Mouse (Mus musculus): ENCODE data around the gene Nfyb. TPM values are rescaled to one million over a fixed set of nuclear protein-coding genes. Genes with fewer than 3 reads are reported as not detected.

The Nfyb gene
- total and polyA plus RNA-seq, 2 experiments from 2014 or later = 26.5 to 44.0 TPM

DNA sequence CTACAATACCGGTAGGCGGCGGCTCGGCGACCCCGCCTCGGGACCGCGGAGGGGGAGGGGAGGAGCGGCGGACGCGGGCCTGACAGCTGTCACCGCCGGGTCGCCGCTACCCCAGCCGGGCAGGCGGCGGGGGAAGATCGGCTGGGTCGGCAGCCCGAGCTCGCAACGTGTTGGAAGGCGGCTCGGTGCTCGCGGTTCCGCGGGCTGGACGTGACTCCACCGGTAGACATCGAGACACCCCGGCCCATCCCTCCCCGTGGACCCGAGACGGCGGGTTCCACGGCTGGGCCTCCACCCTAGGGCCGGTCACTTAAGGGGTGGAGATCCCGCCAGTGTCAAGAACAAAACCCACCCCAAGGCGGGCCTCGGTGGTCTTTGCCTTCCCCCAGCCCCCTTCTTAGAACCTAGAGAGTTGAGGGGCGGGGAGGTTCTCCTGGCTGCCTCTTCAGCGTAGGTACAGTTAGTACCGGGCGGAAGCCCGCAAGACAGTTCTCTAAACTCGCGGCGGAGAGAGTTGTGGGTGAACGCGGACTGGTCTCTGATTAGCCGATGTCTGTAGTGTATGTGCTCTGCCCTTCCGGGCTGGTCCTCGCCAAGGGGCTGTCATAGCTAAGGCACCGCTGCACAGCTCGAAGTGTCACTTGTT, 64.5 kb downstream of the Nfyb start:
- TF ChIP-seq CTCF (IDR thresholded peaks at IDR 0.05) = no peak
- peaks cover 3% of the 10 kb centered on the region; the same call in 1 of the 2 replicates for H3K36me3 ChIP-seq (ENCODE audit: insufficient read depth, low read length)
- H3K4me3 ChIP-seq (ENCODE audit: low read depth, low read length) = peak overlapping the region; percentile 98
- H3K4me2 ChIP-seq (ENCODE audit: low read depth, low read length, poor library complexity, severe bottlenecking) = peak overlapping the region; percentile 89
- WGBS = under 1% methylated on average over 51 of the region's 59 CpGs
- DNase-seq (ENCODE audit: low spot score) (peak; percentile 27), ATAC-seq (ENCODE audit: low FRiP score) (peak; percentile 72)
- H3K9me3 ChIP-seq (ENCODE audit: low read length) = no peaks in the 10 kb centered on the region
- H3K27ac ChIP-seq (ENCODE audit: low read depth, low read length) = peak overlapping the region; percentile 93
- H3K4me1 ChIP-seq (ENCODE audit: insufficient read depth, low read length) = peaks cover 4% of the 10 kb centered on the region; the same call in 1 of the 2 replicates
- peak overlapping the region; percentile 85 for H3K9ac ChIP-seq (replicated peaks; ENCODE audit: low read length, poor library complexity, severe bottlenecking)
- H3K27me3 ChIP-seq (ENCODE audit: insufficient read depth, low read length) = no peaks in the 10 kb centered on the region

GRCm38 (mm10) chr10:82698712-82699261, 65.2 kb downstream of the Nfyb start:
- no peaks in the 10 kb centered on the region for H3K9me3 ChIP-seq (ENCODE audit: low read length)
- peak overlapping the region; percentile 93 for H3K27ac ChIP-seq (ENCODE audit: low read depth, low read length)
- H3K4me1 ChIP-seq (ENCODE audit: insufficient read depth, low read length) = peaks cover 4% of the 10 kb centered on the region; the same call in 1 of the 2 replicates
- peaks cover 3% of the 10 kb centered on the region; the same call in 1 of the 2 replicates for H3K36me3 ChIP-seq (ENCODE audit: insufficient read depth, low read length)
- peak overlapping the region; percentile 85 for H3K9ac ChIP-seq (replicated peaks; ENCODE audit: low read length, poor library complexity, severe bottlenecking)
- no peaks in the 10 kb centered on the region for H3K27me3 ChIP-seq (ENCODE audit: insufficient read depth, low read length)
- no peak for TF ChIP-seq CTCF (IDR thresholded peaks at IDR 0.05)
- peak; percentile 95 for ATAC-seq (ENCODE audit: low FRiP score)
- DNase-seq (ENCODE audit: low spot score) = peak; percentile 90
- peak overlapping the region; percentile 89 for H3K4me2 ChIP-seq (ENCODE audit: low read depth, low read length, poor library complexity, severe bottlenecking)
- WGBS = under 1% methylated on average over 40 of the region's 42 CpGs
- peak overlapping the region; percentile 98 for H3K4me3 ChIP-seq (ENCODE audit: low read depth, low read length)

Other genes starting within 250 kb of the Nfyb start
- gene 1190007I07Rik, start 140.9 kb downstream of the Nfyb start, total RNA-seq (2014; rRNA removed) = 21.5 and 27.1 TPM in 2 replicates
- gene 1190007I07Rik, start 140.9 kb downstream of the Nfyb start, polyA plus RNA-seq (2015; fragmentation: Nextera tagmentation; extraction: Ambion mirVana) = 34.3 and 37.9 TPM in 2 replicates
- gene Tdg, start 134.3 kb downstream of the Nfyb start, total RNA-seq (2014; rRNA removed) = 60.9 and 74.4 TPM in 2 replicates
- 119 and 121 TPM in 2 replicates for gene Tdg, start 134.3 kb downstream of the Nfyb start, polyA plus RNA-seq (2015; fragmentation: Nextera tagmentation; extraction: Ambion mirVana)
- gene Glt8d2, start 73.5 kb downstream of the Nfyb start, total RNA-seq (2014; rRNA removed) = 0.85 and 2.2 TPM in 2 replicates
- gene Glt8d2, start 73.5 kb downstream of the Nfyb start, polyA plus RNA-seq (2015; fragmentation: Nextera tagmentation; extraction: Ambion mirVana) = 1.1 and 1.6 TPM in 2 replicates
- 26.9 and 27.2 TPM in 2 replicates for gene Hcfc2, start 68.0 kb downstream of the Nfyb start, total RNA-seq (2014; rRNA removed)
- gene Hcfc2, start 68.0 kb downstream of the Nfyb start, polyA plus RNA-seq (2015; fragmentation: Nextera tagmentation; extraction: Ambion mirVana) = 27.0 and 28.4 TPM in 2 replicates
- 83.2 and 86.4 TPM in 2 replicates for gene Txnrd1, start 69.8 kb upstream of the Nfyb start, total RNA-seq (2014; rRNA removed)
- 56.7 and 61.7 TPM in 2 replicates for gene Txnrd1, start 69.8 kb upstream of the Nfyb start, polyA plus RNA-seq (2015; fragmentation: Nextera tagmentation; extraction: Ambion mirVana)
- 1.9 and 2.0 TPM in 2 replicates for gene Eid3, start 102.5 kb upstream of the Nfyb start, total RNA-seq (2014; rRNA removed)
- gene Eid3, start 102.5 kb upstream of the Nfyb start, polyA plus RNA-seq (2015; fragmentation: Nextera tagmentation; extraction: Ambion mirVana) = 0.17 and 0.23 TPM in 2 replicates
- gene Chst11, start 221.4 kb upstream of the Nfyb start, total RNA-seq (2014; rRNA removed) = 20.5 and 22.7 TPM in 2 replicates
- 2.6 and 2.8 TPM in 2 replicates for gene Chst11, start 221.4 kb upstream of the Nfyb start, polyA plus RNA-seq (2015; fragmentation: Nextera tagmentation; extraction: Ambion mirVana)

Measured in midbrain, postnatal 0 days (tissue).